ENCODE assay signal across 11 mouse cellular contexts in genomic region chr14:22364010-22364748, GRCm38 (mm10).
A peak's percentile ranks its signal among the peaks of the same experiment; 100 is the strongest.
DNase-seq lines count a peak whose midpoint lies in the region; ATAC-seq and TF ChIP-seq lines count a peak whose summit lies in the region.
"Had no signal": no experiment of that assay in that cellular context is flagged by ENCODE, and none has a peak within 500 bp of the region (broad histone marks: within the 10 kb centered on the region; RNA-seq: fewer than 3 reads in every experiment).

No protein-coding gene starts in this region.

- H3K9me3 ChIP-seq in embryonic facial prominence, embryonic 13.5 days: no peaks in the 10 kb centered on the region
- H3K9me3 ChIP-seq in embryonic facial prominence, embryonic 10.5 days: no peaks in the 10 kb centered on the region
- H3K9me3 ChIP-seq in lung, embryonic 14.5 days (ENCODE audit: low read depth, low read length): no peaks in the 10 kb centered on the region
- H3K9me3 ChIP-seq in kidney, embryonic 15.5 days (replicated peaks): no peaks in the 10 kb centered on the region
- H3K9me3 ChIP-seq: forebrain, embryonic 10.5 days had no signal

- no peak overlapping the region for H3K4me3 ChIP-seq in embryonic facial prominence, embryonic 13.5 days
- H3K4me3 ChIP-seq in embryonic facial prominence, embryonic 10.5 days: no peak overlapping the region
- H3K4me3 ChIP-seq in lung, embryonic 14.5 days (ENCODE audit: low read depth, low read length): no peak overlapping the region
- no peak overlapping the region for H3K4me3 ChIP-seq in kidney, embryonic 15.5 days (replicated peaks)
- H3K4me3 ChIP-seq in kidney, adult 2 months (ENCODE audit: insufficient read depth, low read depth, low read length): no peak overlapping the region
- H3K4me3 ChIP-seq: forebrain, embryonic 10.5 days had no signal

- peak overlapping the region; percentile 64 for H3K27ac ChIP-seq in embryonic facial prominence, embryonic 13.5 days
- H3K27ac ChIP-seq in embryonic facial prominence, embryonic 10.5 days (replicated peaks): no peak overlapping the region
- 0 out of 2 replicates have a peak overlapping the region, but pooled peaks have one; percentile 25 for H3K27ac ChIP-seq in lung, embryonic 14.5 days (ENCODE audit: low read depth)
- H3K27ac ChIP-seq in kidney, embryonic 15.5 days: no peak overlapping the region
- H3K27ac ChIP-seq in kidney, adult 2 months (ENCODE audit: insufficient read depth, low read depth, low read length): no peak overlapping the region
- H3K27ac ChIP-seq: forebrain, embryonic 10.5 days had no signal

- H3K4me2 ChIP-seq in embryonic facial prominence, embryonic 13.5 days: no peak overlapping the region
- H3K4me2 ChIP-seq in lung, embryonic 14.5 days: 0 out of 2 replicates have a peak overlapping the region, but pooled peaks have one; percentile 5
- no peak overlapping the region for H3K4me2 ChIP-seq in kidney, embryonic 15.5 days

- no peaks in the 10 kb centered on the region for H3K36me3 ChIP-seq in embryonic facial prominence, embryonic 13.5 days
- no peaks in the 10 kb centered on the region for H3K36me3 ChIP-seq in embryonic facial prominence, embryonic 10.5 days (replicated peaks)
- H3K36me3 ChIP-seq in lung, embryonic 14.5 days (ENCODE audit: insufficient read depth): no peaks in the 10 kb centered on the region
- no peaks in the 10 kb centered on the region for H3K36me3 ChIP-seq in kidney, embryonic 15.5 days
- H3K36me3 ChIP-seq in kidney, adult 2 months (ENCODE audit: control insufficient read depth, insufficient read depth, low read length): no peaks in the 10 kb centered on the region
- H3K36me3 ChIP-seq: forebrain, embryonic 10.5 days had no signal

- DNase-seq in embryonic facial prominence, embryonic 10.5 days (ENCODE audit: low spot score): no peak
- DNase-seq in lung, embryonic 14.5 days: peak; percentile 95
- DNase-seq in lung, adult 18-20 months: no peak
- DNase-seq in forelimb bud, embryonic 11.5 days (ENCODE audit: low read depth, low spot score): peak; percentile 33
- DNase-seq in lung, postnatal 4 days: peak; percentile 13 to 45
- DNase-seq in kidney, adult 2 months: no peak
- DNase-seq: cerebellum, postnatal 36 days; kidney, adult 9 months had no signal

- no peak overlapping the region for H3K9ac ChIP-seq in embryonic facial prominence, embryonic 13.5 days
- no peak overlapping the region for H3K9ac ChIP-seq in lung, embryonic 14.5 days
- no peak overlapping the region for H3K9ac ChIP-seq in kidney, embryonic 15.5 days

- H3K27me3 ChIP-seq in embryonic facial prominence, embryonic 13.5 days: no peaks in the 10 kb centered on the region
- peaks cover 27% of the 10 kb centered on the region for H3K27me3 ChIP-seq in embryonic facial prominence, embryonic 10.5 days (replicated peaks; ENCODE audit: low read depth, poor library complexity, severe bottlenecking)
- H3K27me3 ChIP-seq in lung, embryonic 14.5 days (ENCODE audit: insufficient read depth, low read length): no peaks in the 10 kb centered on the region
- peaks cover 26% of the 10 kb centered on the region for H3K27me3 ChIP-seq in kidney, embryonic 15.5 days
- H3K27me3 ChIP-seq in kidney, adult 2 months (replicated peaks; ENCODE audit: control insufficient read depth, insufficient read depth, low read length): no peaks in the 10 kb centered on the region

- no peak for TF ChIP-seq CTCF in lung, embryonic 14.5 days (IDR thresholded peaks at IDR 0.05; ENCODE audit: low read depth)
- no peak for TF ChIP-seq CTCF in kidney, adult 2 months (conservative IDR thresholded peaks at IDR 0.05; ENCODE audit: insufficient read depth, insufficient read length, low read depth, low read length)

- no peak for ATAC-seq in embryonic facial prominence, embryonic 13.5 days (ENCODE audit: insufficient number of reproducible peaks, insufficient read depth, low FRiP score, low TSS enrichment, low read depth)
- ATAC-seq in lung, embryonic 14.5 days (ENCODE audit: insufficient read depth): peak; percentile 93
- no peak for ATAC-seq in kidney, embryonic 15.5 days (replicated peaks; ENCODE audit: low FRiP score)

- peaks cover 21% of the 10 kb centered on the region for H3K4me1 ChIP-seq in embryonic facial prominence, embryonic 13.5 days
- no peaks in the 10 kb centered on the region for H3K4me1 ChIP-seq in embryonic facial prominence, embryonic 10.5 days
- H3K4me1 ChIP-seq in lung, embryonic 14.5 days (ENCODE audit: insufficient read depth): peaks cover 10% of the 10 kb centered on the region; the same call in 1 of the 2 replicates
- peaks cover 2% of the 10 kb centered on the region; the same call in 1 of the 2 replicates for H3K4me1 ChIP-seq in kidney, embryonic 15.5 days
- no peaks in the 10 kb centered on the region for H3K4me1 ChIP-seq in kidney, adult 2 months (ENCODE audit: control insufficient read depth, insufficient read depth, low read length)

- 54% methylated on average over 6 of the region's 6 CpGs for WGBS in embryonic facial prominence, embryonic 13.5 days
- WGBS in embryonic facial prominence, embryonic 10.5 days: 81% methylated on average over 6 of the region's 6 CpGs
- WGBS in lung, embryonic 14.5 days: 46% methylated on average over 6 of the region's 6 CpGs
- 69% methylated on average over 6 of the region's 6 CpGs for WGBS in kidney, embryonic 15.5 days
- WGBS in kidney, adult 2 months: 76% methylated on average over 6 of the region's 6 CpGs

- no peak for TF ChIP-seq POLR2A in kidney, adult 2 months (IDR thresholded peaks at IDR 0.05; ENCODE audit: low read depth, low read length)

Comparison
In these comparisons a context has a peak if more than half of its experiments do, and no peak if none do; other contexts are left out.
1. H3K27ac ChIP-seq: peak in embryonic facial prominence, embryonic 13.5 days (single experiment) and lung, embryonic 14.5 days (single experiment); none in embryonic facial prominence, embryonic 10.5 days (single experiment), kidney, embryonic 15.5 days (single experiment) and kidney, adult 2 months (single experiment).
2. DNase-seq: peak in lung, embryonic 14.5 days (single experiment), forelimb bud, embryonic 11.5 days (single experiment) and lung, postnatal 4 days (2 of 2); none in embryonic facial prominence, embryonic 10.5 days (single experiment), lung, adult 18-20 months (0 of 2) and kidney, adult 2 months (single experiment).